Mouse (Mus musculus): ENCODE data around the gene AU015836. TPM values are rescaled to one million over a fixed set of nuclear protein-coding genes. Genes with fewer than 3 reads are reported as not detected.
"Not testable (repeated sequence)": the region's sequence is repeated elsewhere in the genome, so short reads cannot be mapped to it uniquely, and the experiment has no call there.

AU015836 gene
- total RNA-seq (2021) = not detected
- long read RNA-seq, experiment 1 = 0 reads
- long read RNA-seq, experiment 2 = 0 reads

DNA sequence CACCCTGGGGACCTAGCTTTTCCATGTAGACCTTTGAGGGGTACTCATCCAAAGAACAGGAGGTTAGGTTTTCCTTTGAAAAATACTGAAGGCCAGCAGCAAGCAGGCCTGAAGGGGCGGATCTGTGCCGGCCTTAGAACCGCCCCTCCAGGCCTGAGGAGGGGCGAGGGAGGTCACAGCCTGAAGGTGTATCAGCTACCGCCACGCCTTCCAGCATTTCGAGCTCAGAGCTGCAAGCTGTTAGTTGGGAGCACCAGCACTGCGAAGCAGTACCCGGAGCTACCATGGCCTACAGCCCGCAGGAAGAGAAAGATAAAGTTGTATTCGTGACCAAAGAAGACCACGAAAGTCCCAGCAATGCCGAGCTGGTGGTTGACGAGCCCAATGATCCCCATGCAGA is at the start of gene AU015836:
AU015836 (plus strand) TSS at position 216 of the 400 bp plus-strand sequence.
- no peak for DNase-seq (ENCODE audit: extremely low spot score in 1 of 2, low spot score in 2 of 2)
- H3K27ac ChIP-seq = no peak within 1 kb of the TSS
- intact Hi-C loops (cut with DNase I) = no loop called here
- TF ChIP-seq CTCF (IDR thresholded peaks at IDR 0.05) = no peak
- H3K4me3 ChIP-seq = no peak within 1 kb of the TSS

DNA sequence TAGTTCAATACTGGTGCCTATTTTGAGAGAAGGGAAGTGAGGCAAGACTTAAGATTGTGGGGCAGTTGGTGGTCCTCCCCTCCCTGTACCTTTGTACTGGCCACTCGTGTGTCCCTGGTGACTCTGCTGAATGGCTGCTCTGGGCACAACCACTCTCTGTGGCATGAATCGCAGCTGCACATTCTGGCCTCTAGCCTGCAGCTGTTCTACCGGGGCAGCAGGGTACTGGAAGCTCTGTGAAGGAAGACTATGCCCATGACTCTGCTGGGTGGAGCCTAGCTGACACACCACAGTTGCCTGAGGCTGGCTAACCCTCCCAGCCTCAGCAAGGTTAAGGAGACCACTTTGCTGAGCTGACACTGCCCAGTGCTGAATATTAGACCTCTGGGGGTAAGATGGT is 49.4 kb upstream of the AU015836 start:
- DNase-seq (ENCODE audit: extremely low spot score in 1 of 2, low spot score in 2 of 2) = no peak
- no peak overlapping the region for H3K27ac ChIP-seq
- no peak overlapping the region for H3K4me3 ChIP-seq
- no peak for TF ChIP-seq CTCF (IDR thresholded peaks at IDR 0.05)
- intact Hi-C loops (cut with DNase I) = no loop called here

GRCm38 (mm10) chrX:93928379-93928778 is 40.1 kb upstream of the AU015836 start:
- no peak for DNase-seq (ENCODE audit: extremely low spot score in 1 of 2, low spot score in 2 of 2)

GRCm38 (mm10) chrX:93928794-93929193 is 39.7 kb upstream of the AU015836 start:
- Histone ChIP-seq H3K27ac (no peak overlapping the region), H3K4me3 (no peak overlapping the region)
- no peak for TF ChIP-seq CTCF (IDR thresholded peaks at IDR 0.05)
- DNase-seq (ENCODE audit: extremely low spot score in 1 of 2, low spot score in 2 of 2) = no peak
- intact Hi-C loops (cut with DNase I) = no loop called here

More at GRCm38 (mm10) chrX:93928379-93928778, 40.1 kb upstream of the AU015836 start:
- Histone ChIP-seq H3K4me3 (no peak overlapping the region), H3K27ac (no peak overlapping the region)
- TF ChIP-seq CTCF (IDR thresholded peaks at IDR 0.05) = no peak
- intact Hi-C loops (cut with DNase I) = no loop called here

GRCm38 (mm10) chrX:93931694-93932093 is 36.8 kb upstream of the AU015836 start:
- H3K4me3 ChIP-seq = no peak overlapping the region
- intact Hi-C loops (cut with DNase I) = no loop called here
- no peak overlapping the region for H3K27ac ChIP-seq
- TF ChIP-seq CTCF (IDR thresholded peaks at IDR 0.05) = no peak
- no peak for DNase-seq (ENCODE audit: extremely low spot score in 1 of 2, low spot score in 2 of 2)

DNA sequence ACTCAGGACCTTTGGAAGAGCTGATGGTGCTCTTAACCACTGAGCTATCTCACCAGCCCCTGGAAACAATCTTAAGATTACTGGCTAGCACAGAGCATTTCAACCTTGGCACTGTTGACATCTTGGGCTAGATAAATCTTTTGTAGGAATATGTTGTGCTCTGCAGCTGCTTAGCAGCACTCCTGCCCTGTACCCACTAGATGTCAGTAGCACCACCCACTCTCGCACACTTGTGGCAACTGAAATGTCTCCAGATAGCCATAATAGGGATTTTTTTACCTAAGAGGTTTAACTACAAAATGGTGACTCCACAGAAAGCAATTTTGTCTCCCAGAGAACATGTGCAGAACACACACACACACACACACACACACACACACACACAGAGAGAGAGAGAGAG is 11.7 kb upstream of the AU015836 start:
- peak; percentile 47 for TF ChIP-seq CTCF (IDR thresholded peaks at IDR 0.05)
- no peak overlapping the region for H3K4me3 ChIP-seq
- peak in 1 of 2 experiments; percentile 9 for DNase-seq (ENCODE audit: extremely low spot score in 1 of 2, low spot score in 2 of 2)
- H3K27ac ChIP-seq = no peak overlapping the region
- intact Hi-C loops (cut with DNase I) = loop anchor here (2.0 kb wide), 1 partner anchor 76 kb away; no protein-coding TSS in a partner anchor

- DNase-seq (ENCODE audit: extremely low spot score in 1 of 2, low spot score in 2 of 2) = no peak
- Histone ChIP-seq H3K4me3 (no peak overlapping the region), H3K27ac (no peak overlapping the region)
- intact Hi-C loops (cut with DNase I) = no loop called here
- TF ChIP-seq CTCF (IDR thresholded peaks at IDR 0.05) = no peak
Measured at GRCm38 (mm10) chrX:93958502-93958901, 10.0 kb upstream of the AU015836 start.

- DNase-seq (ENCODE audit: extremely low spot score in 1 of 2, low spot score in 2 of 2) = no peak
- Histone ChIP-seq H3K4me3 (no peak overlapping the region), H3K27ac (no peak overlapping the region)
- TF ChIP-seq CTCF (IDR thresholded peaks at IDR 0.05) = no peak
- intact Hi-C loops (cut with DNase I) = no loop called here
Measured at GRCm38 (mm10) chrX:93980341-93980740, 11.9 kb downstream of the AU015836 start.

DNA sequence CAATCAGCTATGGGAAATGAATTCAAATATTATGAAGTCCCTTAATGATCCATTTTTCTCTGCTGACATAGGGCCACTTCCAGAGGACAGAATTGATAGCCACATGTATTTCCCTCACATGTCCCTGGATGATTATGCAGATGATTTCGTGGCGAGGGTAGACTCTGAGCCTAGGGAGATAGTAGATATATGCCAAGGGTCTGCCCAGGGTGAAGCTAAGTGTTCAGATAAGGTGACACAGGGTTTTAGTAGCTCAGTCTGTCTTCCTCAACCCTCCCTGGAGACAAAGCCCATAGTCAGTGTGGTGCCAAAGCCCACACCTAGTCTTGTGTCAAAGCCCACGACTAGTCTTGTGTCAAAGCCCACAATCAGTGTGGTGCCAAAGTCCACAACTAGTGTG is 13.7 kb downstream of the AU015836 start:
- no peak overlapping the region for H3K4me3 ChIP-seq
- TF ChIP-seq CTCF (IDR thresholded peaks at IDR 0.05) = no peak
- intact Hi-C loops (cut with DNase I) = no loop called here
- no peak overlapping the region for H3K27ac ChIP-seq
- DNase-seq (ENCODE audit: extremely low spot score in 1 of 2, low spot score in 2 of 2) = no peak

GRCm38 (mm10) chrX:93985096-93985495 is 16.6 kb downstream of the AU015836 start:
- H3K27ac ChIP-seq; DNase-seq (ENCODE audit: extremely low spot score in 1 of 2, low spot score in 2 of 2); H3K4me3 ChIP-seq; intact Hi-C loops (cut with DNase I): not testable (repeated sequence)

GRCm38 (mm10) chrX:94006991-94007390 is 38.5 kb downstream of the AU015836 start:
- Histone ChIP-seq H3K4me3 (no peak overlapping the region), H3K27ac (no peak overlapping the region)
- no peak for DNase-seq (ENCODE audit: extremely low spot score in 1 of 2, low spot score in 2 of 2)
- no peak for TF ChIP-seq CTCF (IDR thresholded peaks at IDR 0.05)
- intact Hi-C loops (cut with DNase I) = no loop called here

DNA sequence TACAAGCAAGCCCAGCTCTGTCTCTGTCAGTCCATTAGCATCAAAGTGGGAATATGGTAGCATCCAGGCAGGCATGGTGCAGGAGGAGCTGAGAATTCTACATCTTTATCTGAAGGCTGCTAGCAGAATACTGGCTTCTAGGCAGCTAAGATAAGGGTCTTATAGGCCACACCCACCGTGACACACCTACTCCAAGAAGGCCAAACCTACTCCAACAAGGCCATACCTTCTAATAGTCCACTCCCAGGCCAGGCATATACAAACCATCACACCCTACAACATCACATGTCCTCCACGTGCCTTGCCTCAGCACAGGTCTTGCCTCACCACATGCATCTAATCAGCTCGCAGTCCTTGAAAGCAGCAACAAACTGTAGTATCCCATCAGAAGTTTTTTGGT is 41.0 kb downstream of the AU015836 start:
- intact Hi-C loops (cut with DNase I) = no loop called here

GRCm38 (mm10) chrX:94011656-94012173 is 43.3 kb downstream of the AU015836 start:
- no peak overlapping the region for H3K4me3 ChIP-seq
- no peak for TF ChIP-seq CTCF (IDR thresholded peaks at IDR 0.05)
- DNase-seq (ENCODE audit: extremely low spot score in 1 of 2, low spot score in 2 of 2) = no peak
- intact Hi-C loops (cut with DNase I) = no loop called here
- H3K27ac ChIP-seq = no peak overlapping the region

More for the DNA sequence above, 41.0 kb downstream of the AU015836 start:
- no peak for DNase-seq (ENCODE audit: extremely low spot score in 1 of 2, low spot score in 2 of 2)
- H3K27ac ChIP-seq = no peak overlapping the region
- no peak for TF ChIP-seq CTCF (IDR thresholded peaks at IDR 0.05)
- no peak overlapping the region for H3K4me3 ChIP-seq
